Mouse (Mus musculus) lung, postnatal 0 days (tissue): ENCODE measurements around the gene Pgrmc1. TPM values are rescaled to one million over a fixed set of nuclear protein-coding genes. Genes with fewer than 3 reads are reported as not detected.

Experiments used
- ATAC-seq: fragments of 200-750 bp; cut with Nextera tagmentation; 2 replicates; pipeline ENCODE4 v1.8.0; 2017; ENCODE audit warnings: moderate library complexity
- DNase-seq: peaks from one replicate; pipeline ENCODE4 v3.0.0-alpha.2; 2016; ENCODE audit warnings: low spot score
- H3K27ac ChIP-seq: fragments of 300-500 bp; sonication (generic); 2 replicates; pipeline ENCODE4 v1.5.1; 2014; ENCODE audit warnings: antibody characterized with exemption, mild to moderate bottlenecking, low read length, mixed read lengths
- H3K27me3 ChIP-seq: fragments of 300-500 bp; sonication (generic); replicated peaks from 2 replicates; pipeline ENCODE4 v1.6.1; 2014; ENCODE audit warnings: low read length, mixed read lengths; ENCODE audit not compliant: insufficient read depth
- H3K36me3 ChIP-seq: fragments of 300-500 bp; sonication (generic); 2 replicates; pipeline ENCODE4 v1.6.1; 2014; ENCODE audit warnings: low read length, mixed read lengths; ENCODE audit not compliant: insufficient read depth
- H3K4me1 ChIP-seq: fragments of 300-500 bp; sonication (generic); 2 replicates; pipeline ENCODE4 v1.6.1; 2014; ENCODE audit warnings: antibody characterized with exemption, low read depth, low read length, mixed read lengths; ENCODE audit not compliant: insufficient read depth
- H3K4me2 ChIP-seq: fragments of 300-500 bp; sonication (generic); replicated peaks from 2 replicates; pipeline ENCODE4 v1.6.1; 2014; ENCODE audit warnings: low read depth, mild to moderate bottlenecking, low read length, moderate library complexity, mixed read lengths
- H3K4me3 ChIP-seq: fragments of 300-500 bp; sonication (generic); 2 replicates; pipeline ENCODE4 v1.5.1; 2014; ENCODE audit warnings: low read depth, low read length
- H3K9ac ChIP-seq: fragments of 300-500 bp; sonication (generic); replicated peaks from 2 replicates; pipeline ENCODE4 v1.6.1; 2014; ENCODE audit warnings: low read depth, mild to moderate bottlenecking
- H3K9me3 ChIP-seq: fragments of 300-500 bp; sonication (generic); 2 replicates; pipeline ENCODE4 v1.6.1; 2016; ENCODE audit warnings: low read length, mixed read lengths
- CTCF ChIP-seq: IDR thresholded peaks from 2 replicates; pipeline ENCODE4 v1.5.1; 2016; ENCODE audit warnings: antibody characterized with exemption, mild to moderate bottlenecking
- EP300 ChIP-seq: IDR thresholded peaks from 2 replicates; pipeline ENCODE4 v1.6.1; 2016; ENCODE audit warnings: antibody characterized with exemption, mild to moderate bottlenecking, control low read depth
- WGBS: fragments of 180-500 bp; shearing (Covaris S2); extraction: QIAGEN DNeasy Blood & Tissue Kit; methylation state at CpG from one replicate; pipeline ENCODE4 v1.1.7; 2014; 5-methylcytosine and 5-hydroxymethylcytosine counted together
- polyA plus RNA-seq: library from polyadenylated mRNA; unstranded; fragments of >200 nt; fragmentation: Nextera tagmentation; extraction: Ambion mirVana; gene quantifications from 2 replicates; pipeline ENCODE4 v1.2.1, GENCODE M21; 2015

Gene Pgrmc1
- polyA plus RNA-seq, 1 experiment from 2014 or later = 285 TPM

- no peak for TF ChIP-seq CTCF
- no peak for TF ChIP-seq EP300
- Histone ChIP-seq H3K4me1 (no peaks in the 10 kb centered on the region), H3K9me3 (no peaks in the 10 kb centered on the region), H3K4me3 (0 out of 2 replicates have a peak overlapping the region, but pooled peaks have one; percentile 60), H3K27ac (no peak overlapping the region), H3K27me3 (no peaks in the 10 kb centered on the region), H3K36me3 (no peaks in the 10 kb centered on the region), H3K9ac (no peak overlapping the region), H3K4me2 (peak overlapping the region; percentile 59)
- DNase-seq (no peak), ATAC-seq (no peak)
- 38% methylated on average over 3 of the region's 3 CpGs for WGBS
Observed at GRCm38 (mm10) chrX:36599656-36600055, 1.6 kb downstream of the Pgrmc1 start.

DNA sequence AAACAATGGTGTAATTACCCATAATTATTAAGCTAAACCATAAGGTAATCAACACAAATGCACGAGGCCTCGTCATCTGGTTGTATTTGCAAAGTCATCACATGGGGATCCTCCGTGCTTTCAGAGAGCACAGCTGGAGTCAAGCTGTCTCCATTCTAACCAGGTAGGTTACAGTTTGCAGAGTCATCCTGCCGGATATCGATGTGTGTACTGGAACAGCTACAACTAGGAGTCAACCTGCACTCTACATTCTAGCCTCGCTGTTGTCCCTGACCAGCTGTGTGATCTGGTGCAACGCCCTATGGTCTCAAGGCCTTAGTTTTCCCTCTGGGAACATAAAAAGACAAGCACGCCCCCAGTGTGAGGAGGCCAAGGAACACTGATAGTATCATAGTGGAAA lies 2.1 kb downstream of the Pgrmc1 start:
- Histone ChIP-seq H3K27me3 (no peaks in the 10 kb centered on the region), H3K27ac (no peak overlapping the region), H3K36me3 (no peaks in the 10 kb centered on the region), H3K9me3 (no peaks in the 10 kb centered on the region), H3K9ac (no peak overlapping the region), H3K4me3 (no peak overlapping the region), H3K4me2 (no peak overlapping the region), H3K4me1 (no peaks in the 10 kb centered on the region)
- TF ChIP-seq CTCF = no peak
- no peak for TF ChIP-seq EP300
- WGBS = 75% methylated on average over 8 of the region's 8 CpGs
- ATAC-seq = no peak
- DNase-seq = no peak

GRCm38 (mm10) chrX:36602926-36603325 lies 4.9 kb downstream of the Pgrmc1 start:
- ATAC-seq (no peak), DNase-seq (no peak)
- H3K27me3 ChIP-seq = no peaks in the 10 kb centered on the region
- no peak overlapping the region for H3K27ac ChIP-seq
- no peaks in the 10 kb centered on the region for H3K4me1 ChIP-seq
- 80% methylated on average over 2 of the region's 2 CpGs for WGBS
- no peak overlapping the region for H3K4me2 ChIP-seq
- no peak overlapping the region for H3K4me3 ChIP-seq
- no peaks in the 10 kb centered on the region for H3K9me3 ChIP-seq
- TF ChIP-seq EP300 = no peak
- no peak for TF ChIP-seq CTCF
- 0 out of 2 replicates have a peak, but pooled peaks cover 3% of the 10 kb centered on the region for H3K36me3 ChIP-seq
- no peak overlapping the region for H3K9ac ChIP-seq

DNA sequence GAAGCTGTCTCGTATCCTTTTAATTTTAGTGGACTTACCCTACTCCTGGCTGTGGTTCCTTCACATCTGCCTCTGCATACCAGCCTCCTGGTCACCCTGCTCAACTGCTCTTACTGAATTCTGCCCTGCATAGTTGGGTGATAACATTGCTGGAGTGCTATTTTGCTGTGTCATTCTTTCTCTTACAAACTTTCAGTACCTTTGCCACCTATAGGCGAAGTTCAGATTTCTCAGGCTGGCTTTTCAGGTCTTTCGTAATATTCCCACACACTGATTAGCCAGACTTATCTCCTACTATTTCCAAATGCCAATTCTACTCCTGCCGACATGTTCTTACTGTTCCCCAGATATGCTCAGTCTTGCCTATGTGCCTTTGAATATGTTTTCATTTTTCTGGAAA lies 6.0 kb downstream of the Pgrmc1 start:
- Histone ChIP-seq H3K4me2 (no peak overlapping the region), H3K27ac (no peak overlapping the region), H3K9me3 (no peaks in the 10 kb centered on the region), H3K36me3 (0 out of 2 replicates have a peak, but pooled peaks cover 3% of the 10 kb centered on the region), H3K9ac (no peak overlapping the region), H3K4me3 (no peak overlapping the region), H3K27me3 (no peaks in the 10 kb centered on the region), H3K4me1 (no peaks in the 10 kb centered on the region)
- 70% methylated on average over 4 of the region's 4 CpGs for WGBS
- no peak for TF ChIP-seq EP300
- no peak for TF ChIP-seq CTCF
- ATAC-seq = no peak
- DNase-seq = peak; percentile 31

- H3K9ac ChIP-seq = no peak overlapping the region
- H3K36me3 ChIP-seq = 0 out of 2 replicates have a peak, but pooled peaks cover 3% of the 10 kb centered on the region
- H3K4me3 ChIP-seq = no peak overlapping the region
- TF ChIP-seq CTCF (no peak), EP300 (no peak)
- no peaks in the 10 kb centered on the region for H3K9me3 ChIP-seq
- DNase-seq = peak; percentile 37
- ATAC-seq = no peak
- no peak overlapping the region for H3K4me2 ChIP-seq
- WGBS = 78% methylated on average over 2 of the region's 2 CpGs
- H3K4me1 ChIP-seq = no peaks in the 10 kb centered on the region
- H3K27ac ChIP-seq = no peak overlapping the region
- H3K27me3 ChIP-seq = no peaks in the 10 kb centered on the region
Observed at GRCm38 (mm10) chrX:36609117-36609516, 11.1 kb downstream of the Pgrmc1 start.

DNA sequence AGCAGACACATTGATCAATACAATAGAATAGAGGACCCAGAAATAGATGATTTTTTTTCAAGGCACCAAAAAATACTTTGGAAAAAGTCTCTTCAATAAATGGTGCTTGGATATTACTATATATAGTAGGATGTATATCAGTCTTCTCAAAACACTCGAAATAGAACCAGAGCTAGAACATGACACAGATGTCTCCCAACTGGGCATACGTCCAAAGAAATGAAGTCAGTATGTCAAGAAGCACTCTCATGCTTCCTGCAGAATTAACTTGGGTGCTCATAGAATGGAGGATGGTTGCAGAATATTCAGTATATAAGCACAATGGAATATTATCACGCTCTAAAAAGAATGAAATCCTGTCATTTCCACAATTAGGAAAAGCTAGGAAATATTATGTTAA lies 30.1 kb downstream of the Pgrmc1 start:
- no peaks in the 10 kb centered on the region for H3K36me3 ChIP-seq
- H3K27me3 ChIP-seq = no peaks in the 10 kb centered on the region
- H3K9ac ChIP-seq = no peak overlapping the region
- DNase-seq (peak; percentile 37), ATAC-seq (no peak)
- H3K27ac ChIP-seq = no peak overlapping the region
- TF ChIP-seq EP300 = no peak
- H3K4me1 ChIP-seq = no peaks in the 10 kb centered on the region
- no peak overlapping the region for H3K4me3 ChIP-seq
- H3K4me2 ChIP-seq = no peak overlapping the region
- 39% methylated on average over 3 of the region's 3 CpGs for WGBS
- no peaks in the 10 kb centered on the region for H3K9me3 ChIP-seq

DNA sequence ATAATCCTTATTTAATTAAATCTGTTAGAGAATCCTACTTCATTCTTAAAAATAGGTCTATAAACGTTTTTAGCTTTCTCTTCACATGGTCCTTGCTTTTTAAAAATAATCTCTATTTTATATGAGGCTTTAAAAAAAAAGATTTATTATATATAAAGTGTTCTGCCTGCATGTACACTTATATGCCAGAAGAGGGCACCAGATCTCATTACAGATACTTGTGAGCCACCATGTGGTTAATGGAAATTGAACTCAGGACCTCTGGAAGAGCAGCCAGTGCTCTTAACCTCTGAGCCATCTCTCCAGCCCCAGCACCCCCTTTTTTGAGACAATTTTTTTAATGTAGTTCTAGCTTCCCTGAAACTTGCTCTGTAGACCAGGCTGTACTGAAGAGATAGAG lies 32.8 kb downstream of the Pgrmc1 start:
- ATAC-seq = no peak
- 4% methylated on average over 1 of the region's 1 CpGs for WGBS
- DNase-seq = peak; percentile 23

More for the DNA sequence above, 32.8 kb downstream of the Pgrmc1 start:
- Histone ChIP-seq H3K4me2 (no peak overlapping the region), H3K27ac (no peak overlapping the region), H3K9ac (no peak overlapping the region), H3K27me3 (no peaks in the 10 kb centered on the region), H3K4me1 (no peaks in the 10 kb centered on the region), H3K36me3 (no peaks in the 10 kb centered on the region), H3K9me3 (no peaks in the 10 kb centered on the region), H3K4me3 (no peak overlapping the region)
- TF ChIP-seq CTCF = peak; percentile 56
- no peak for TF ChIP-seq EP300
